Mouse (Mus musculus) retina, embryonic 14.5 days (tissue): Measurements from ENCODE around the gene Ube2l3.

ENCODE experiments used
- DNase-seq: peaks from one replicate; pipeline ENCODE4 v3.0.0-alpha.2; 2015; ENCODE audit warnings: low spot score

The Ube2l3 gene

DNA sequence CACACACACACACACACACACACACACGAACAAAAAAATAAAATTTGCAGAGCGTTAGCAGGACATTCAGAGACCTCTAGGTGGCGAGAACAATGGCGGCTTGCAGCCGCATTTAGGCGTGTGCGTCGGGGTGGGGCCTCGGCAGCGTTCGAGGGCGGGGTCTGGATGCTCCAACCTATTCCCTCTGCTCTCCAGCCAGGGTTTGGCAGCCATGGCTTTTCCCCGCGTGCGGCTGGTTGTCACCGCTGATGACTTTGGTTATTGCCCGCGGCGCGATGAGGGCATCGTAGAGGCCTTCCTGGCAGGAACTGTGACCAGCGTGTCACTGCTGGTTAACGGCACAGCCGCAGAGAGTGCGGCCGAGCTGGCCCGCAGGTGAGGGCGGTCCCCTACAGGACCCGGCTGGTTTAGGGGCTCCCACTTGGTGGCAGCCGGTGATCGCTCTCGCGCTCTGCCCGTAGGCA is 55.6 kb downstream of the Ube2l3 start, which contains the start of gene Ccdc116:
TSS of gene Ccdc116 (minus strand) at position 458 of the 464 bp plus-strand sequence.
- DNase-seq, result peak; percentile 92

DNA sequence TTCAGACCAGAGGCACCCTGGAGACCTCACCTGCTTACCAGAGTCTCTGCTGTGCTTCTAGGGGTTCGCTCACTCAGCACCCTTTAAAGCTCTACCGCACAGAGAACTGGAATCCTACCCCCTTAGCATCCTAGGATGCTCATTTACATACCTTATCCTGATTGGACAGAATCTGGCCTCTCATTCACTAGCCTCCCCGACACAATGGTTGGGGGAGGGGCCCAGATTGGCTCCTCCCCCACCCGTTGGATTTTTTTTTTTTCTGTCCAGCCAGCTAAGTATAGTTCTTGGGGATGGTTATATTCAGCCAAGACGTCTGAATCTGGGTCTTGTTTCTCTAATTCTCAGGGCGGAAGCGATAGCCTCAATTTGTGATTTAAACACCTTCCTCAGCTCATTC is 58.1 kb downstream of the Ube2l3 start, which contains the start of gene Ydjc:
TSS of gene Ydjc (plus strand) at position 283 of the 400 bp plus-strand sequence.
- peak; percentile 54 for DNase-seq

DNA sequence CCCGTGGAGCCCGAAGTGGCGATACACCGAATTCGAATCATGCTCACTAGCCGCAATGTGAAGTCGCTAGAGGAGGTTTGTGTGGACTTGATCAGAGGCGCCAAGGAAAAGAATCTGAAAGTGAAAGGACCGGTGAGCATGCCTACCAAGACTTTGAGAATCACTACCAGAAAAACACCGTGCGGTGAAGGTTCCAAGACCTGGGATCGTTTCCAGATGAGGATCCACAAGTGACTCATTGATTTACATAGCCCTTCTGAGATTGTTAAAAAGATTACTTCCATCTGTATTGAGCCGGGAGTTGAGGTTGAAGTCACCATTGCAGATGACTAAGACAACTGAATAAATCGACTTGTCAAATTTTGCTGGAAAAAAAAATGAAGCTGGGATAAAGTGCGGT is 65.1 kb downstream of the Ube2l3 start:
- DNase-seq, result no peak

DNA sequence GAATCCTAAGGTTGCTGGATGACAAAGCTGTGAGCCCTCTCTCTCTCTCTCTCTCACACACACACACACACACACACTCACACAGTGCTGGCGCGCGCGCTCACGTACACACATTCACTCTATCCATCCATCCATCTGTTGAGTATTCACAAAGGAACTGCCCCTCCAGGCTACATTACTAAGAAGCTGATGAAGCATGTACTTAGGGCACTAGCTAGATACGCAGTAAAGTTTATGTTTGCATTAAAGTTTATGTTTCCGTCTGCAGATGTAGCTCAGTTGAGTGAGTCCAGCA is 69.6 kb downstream of the Ube2l3 start:
- DNase-seq, result no peak

DNA sequence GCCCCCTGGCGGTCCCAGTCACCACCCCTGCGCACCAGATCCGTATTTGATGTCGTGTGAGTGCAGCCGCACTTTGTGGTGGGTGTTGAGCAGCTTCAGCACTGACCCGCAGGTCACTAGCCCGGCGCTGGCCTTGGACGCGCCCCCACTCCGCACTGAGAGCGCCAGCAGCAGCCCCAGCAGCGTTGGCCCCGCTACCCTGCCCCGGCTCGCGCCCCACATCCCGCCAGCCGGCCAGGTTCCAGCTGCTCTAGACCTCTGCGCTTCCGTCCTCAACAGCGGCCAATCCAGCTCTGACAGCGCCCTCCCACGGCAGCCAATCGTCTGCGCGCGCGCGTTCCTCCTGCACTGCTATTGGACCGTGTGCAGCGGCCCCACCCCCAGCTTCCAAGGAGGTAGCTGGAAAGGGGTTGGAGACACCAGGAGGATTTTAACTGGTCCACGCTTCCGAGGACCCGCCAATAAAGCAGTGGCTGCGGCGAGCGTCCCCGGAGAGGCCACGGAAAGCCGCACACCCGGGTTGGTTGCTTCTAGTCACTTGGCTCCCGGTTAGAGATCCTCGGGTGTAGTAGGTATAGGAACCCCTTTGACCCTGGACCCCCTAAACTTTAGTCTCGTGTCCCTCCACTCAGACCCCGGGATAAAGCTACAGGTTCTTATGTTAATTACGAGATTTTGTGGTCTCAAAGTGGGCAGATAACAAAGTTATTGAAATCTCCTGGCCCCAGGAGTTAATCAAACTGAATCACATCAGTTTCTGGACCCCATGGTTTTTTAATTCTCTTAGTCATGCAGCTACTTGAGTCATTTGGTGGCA is 70.2 kb downstream of the Ube2l3 start, which contains the start of gene Sdf2l1:
TSS of gene Sdf2l1 (minus strand) at position 295 of the 817 bp plus-strand sequence.
- peak; percentile 99 for DNase-seq

DNA sequence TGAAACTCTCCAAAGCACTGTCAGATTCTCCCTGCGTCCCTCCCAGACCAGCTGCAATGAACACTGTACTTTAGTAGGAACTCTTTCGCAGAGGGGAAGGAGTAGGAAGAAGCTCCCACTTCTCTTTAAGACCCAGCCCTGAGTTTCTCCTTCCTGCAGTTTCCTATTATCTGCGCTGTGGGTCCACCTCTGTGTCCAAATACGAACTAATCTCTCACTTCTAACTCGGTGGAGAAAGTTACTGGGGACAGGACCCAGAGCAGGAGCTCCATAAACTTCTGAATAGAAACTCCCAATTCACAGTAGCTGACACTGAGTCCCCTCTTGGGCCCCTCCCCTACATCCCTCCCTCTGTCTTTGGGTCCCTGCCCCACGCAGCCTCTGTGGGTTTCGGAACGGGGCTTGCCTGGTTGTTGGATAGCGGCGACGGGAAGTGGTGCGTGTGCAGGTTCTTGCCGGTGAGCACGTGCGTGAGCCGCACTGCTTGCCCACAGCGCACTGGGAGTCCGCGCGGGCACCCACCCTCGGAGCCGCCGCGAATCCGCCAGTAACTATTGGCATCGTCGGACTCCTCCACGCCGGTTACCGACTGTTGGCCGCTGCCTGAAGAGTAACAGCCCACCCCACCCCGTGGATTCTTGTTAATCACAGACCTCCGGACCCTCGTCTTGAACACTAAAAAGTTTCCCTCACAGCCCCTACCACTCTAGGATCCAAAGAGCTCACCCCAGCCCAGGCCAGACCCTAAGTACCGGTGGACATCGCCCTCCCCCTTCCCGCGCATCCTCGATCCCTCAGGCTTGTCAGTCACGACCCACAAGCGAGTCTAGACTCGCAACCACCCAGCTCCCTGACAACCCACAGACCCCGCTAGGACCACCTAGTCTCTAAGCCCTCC is 71.0 kb downstream of the Ube2l3 start:
- no peak for DNase-seq

DNA sequence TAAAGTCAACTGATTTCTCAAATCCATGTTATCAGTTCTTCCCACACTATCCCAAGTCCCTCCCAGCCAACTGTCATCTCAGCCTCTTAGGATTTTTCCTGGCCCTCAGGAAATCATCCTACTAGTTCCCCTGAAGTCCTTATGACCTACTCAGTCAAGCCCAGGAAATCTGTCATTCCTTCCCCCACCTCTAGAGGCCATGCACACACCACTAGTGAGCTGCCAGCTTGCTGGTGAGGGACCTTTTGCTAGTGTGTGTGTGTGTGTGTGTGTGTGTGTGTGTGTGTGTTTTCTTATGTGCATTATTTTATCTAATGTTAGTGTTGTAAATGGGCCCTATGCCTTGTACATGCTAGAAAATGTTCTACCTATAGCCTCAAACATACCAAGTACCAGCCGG is 75.2 kb downstream of the Ube2l3 start:
- peak; percentile 71 for DNase-seq

DNA sequence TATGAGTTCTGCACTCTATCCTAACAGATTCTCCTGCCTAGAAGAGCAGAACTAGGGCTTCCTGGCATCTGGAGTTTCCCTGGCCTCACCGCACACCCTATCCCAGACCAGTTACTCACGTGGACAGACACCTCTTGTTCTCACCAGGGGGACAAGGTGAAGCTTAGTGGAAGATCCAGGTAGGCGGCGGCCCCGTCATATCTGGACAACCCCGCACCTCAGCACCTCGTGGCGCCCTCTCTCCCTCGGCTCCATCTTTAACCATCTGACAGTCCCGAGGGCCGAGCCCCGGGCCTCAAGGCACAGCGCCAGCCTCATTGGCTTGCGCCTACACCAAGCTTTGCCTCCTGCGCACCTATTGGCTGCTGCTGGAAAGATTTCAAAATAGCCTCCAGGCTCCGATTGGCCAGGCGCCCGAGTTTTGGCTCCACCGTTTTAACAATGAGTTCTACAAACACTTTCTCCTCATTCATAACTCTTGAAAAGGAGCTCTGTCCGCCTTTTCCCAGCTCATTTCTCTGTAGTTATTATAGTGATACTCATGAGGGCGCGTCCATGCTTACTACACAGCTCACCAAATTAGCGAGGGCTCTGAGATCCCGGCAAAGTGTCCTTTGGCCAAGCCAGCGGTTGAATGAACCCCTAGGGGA is 77.5 kb downstream of the Ube2l3 start, which contains the start of gene 2610318N02Rik:
TSS of gene 2610318N02Rik (minus strand) at position 297 of the 650 bp plus-strand sequence.
- peak; percentile 90 for DNase-seq

DNA sequence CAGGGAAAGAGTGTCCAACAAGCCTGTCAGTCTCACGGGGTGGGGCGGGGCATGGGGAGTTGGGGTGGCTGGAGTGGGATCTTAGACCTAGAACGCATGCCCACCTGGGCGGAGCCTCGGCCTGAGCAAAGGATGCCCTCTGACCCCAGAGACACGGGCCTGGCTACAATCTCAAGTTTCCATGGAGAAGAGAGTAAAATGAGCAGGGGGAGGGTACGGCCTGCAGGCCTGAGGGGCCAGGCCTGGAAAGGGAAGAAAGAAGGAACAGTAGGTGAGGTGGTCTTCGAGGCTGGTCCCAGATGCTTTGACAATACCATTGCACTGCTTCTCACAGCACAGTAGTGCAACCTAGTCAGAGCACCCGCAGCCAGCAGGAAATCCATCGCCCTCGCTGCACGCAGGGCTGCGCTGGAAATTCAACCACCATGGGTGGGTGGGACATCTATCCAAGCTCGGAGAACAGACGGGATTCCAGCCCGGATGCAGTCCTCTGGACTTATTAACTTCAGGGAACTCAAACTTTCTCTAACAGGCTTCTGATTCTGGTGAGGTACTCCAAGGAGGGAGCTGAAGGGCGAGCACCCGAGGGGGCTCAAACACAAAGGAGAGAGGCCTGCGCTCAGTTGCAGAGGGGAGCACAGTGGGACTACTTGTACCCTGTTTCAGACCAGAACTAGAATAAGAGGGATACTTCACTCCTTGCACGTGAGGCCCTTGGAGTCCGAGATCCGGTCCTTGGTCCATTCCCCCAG is 78.2 kb downstream of the Ube2l3 start:
- DNase-seq, result peak; percentile 67

DNA sequence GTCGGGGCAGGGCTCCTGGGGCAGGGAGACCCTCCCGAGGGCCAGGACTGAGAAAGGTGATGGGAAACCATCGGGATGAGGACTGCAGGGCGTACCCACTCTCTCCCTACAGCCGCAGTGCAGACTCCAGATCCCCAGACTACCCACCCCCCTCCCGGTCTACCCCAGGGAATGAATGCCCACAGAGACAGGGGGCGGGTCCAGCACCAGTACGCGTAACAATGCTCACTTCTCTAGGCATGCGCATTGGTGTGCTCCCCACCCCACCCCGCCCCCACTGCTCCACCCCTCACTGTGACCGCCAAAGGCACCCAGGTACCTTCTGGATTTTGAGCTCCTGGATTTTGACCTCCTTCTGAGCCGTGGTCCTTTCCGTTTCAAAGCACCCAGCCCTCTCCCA is 80.9 kb downstream of the Ube2l3 start:
- no peak for DNase-seq

DNA sequence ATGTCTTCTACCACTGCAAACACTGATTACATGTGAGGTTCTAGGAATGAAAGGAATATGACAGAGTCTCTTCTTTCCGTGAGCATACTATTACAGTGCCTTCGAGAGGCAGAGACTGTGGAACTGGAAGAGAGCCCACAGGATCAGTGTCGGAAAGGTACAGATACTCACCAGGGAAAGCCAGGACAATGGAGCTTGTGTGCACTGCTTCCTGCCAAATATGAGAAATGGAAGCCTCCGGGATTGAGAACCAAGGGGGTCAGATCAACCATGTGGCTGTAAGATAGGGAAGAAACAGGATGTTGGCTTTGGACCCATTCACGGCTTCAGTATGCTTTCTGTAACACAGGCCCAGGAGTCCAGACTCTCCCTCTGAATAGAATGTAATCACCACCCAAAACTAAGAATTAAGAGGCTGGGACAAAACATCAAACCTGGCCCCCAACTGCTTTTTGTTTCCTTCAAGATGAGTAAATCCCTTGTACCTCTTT is 85.1 kb downstream of the Ube2l3 start:
- no peak for DNase-seq

DNA sequence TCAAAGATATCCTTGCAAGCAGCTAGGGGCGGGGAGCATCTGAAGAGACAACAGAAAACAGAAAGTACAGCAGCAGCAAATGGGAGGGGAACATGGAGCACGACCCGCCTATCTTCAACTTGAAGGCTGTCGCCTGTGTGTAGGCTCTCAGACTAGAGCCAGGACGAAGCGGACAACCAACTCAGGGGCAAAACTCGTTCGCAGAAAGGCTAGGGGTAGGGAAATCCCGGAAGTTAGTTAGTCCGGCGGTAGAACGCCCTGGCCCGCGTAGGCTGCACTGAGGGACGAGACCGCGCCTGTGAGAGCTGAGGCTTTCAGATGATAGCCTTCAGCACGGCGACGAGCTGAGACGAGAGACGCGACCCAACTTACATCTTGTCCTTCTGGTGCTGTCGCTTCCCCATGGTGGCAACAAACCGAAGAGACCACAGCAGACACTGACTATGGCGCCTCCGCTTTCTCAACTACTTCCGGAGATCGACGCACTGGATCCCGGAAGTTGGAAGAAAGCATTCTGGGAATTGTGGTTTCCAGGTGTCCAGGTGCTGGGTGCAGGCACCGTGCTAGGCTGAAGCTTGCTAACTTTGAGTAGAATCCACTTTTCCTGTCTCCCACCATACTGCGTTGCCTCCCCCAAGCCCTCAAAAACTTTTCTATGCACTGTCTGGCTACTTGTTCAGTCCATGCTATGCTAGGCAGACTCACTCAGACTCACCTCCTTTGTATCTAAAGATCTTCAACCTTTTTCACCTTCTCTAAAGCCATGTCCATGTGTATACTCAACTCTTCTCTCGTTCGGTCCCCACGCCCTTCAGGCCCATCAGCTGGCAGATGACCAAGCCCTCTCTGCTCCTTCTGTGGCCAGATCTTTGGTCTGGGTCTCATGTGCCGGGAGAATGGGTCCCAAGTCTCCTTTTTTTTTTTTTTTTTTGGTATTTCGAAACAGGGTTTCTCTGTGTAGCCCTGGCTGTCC is 91.4 kb downstream of the Ube2l3 start, which contains the start of gene Ppil2:
TSS of gene Ppil2 (minus strand) at position 487 of the 973 bp plus-strand sequence.
- DNase-seq, result peak; percentile 88

DNA sequence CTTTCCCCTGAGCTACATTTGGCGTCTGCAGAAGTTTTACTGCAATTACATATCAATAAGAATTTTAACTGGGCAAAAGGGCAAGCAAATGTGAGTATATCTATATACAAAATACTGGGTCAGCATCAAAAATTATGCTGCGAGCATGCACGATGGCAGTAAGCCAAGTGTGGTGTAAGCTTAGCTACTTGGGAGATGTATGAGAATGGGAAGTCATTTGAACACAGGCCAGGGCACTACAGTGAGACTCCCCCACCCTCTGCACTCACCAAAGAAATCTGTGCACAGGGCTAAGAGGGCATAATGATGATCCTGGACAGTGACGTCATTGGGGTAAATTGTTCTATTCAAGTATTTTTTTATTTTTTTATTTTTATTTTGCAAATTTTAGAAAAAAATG is 97.8 kb downstream of the Ube2l3 start:
- no peak for DNase-seq

DNA sequence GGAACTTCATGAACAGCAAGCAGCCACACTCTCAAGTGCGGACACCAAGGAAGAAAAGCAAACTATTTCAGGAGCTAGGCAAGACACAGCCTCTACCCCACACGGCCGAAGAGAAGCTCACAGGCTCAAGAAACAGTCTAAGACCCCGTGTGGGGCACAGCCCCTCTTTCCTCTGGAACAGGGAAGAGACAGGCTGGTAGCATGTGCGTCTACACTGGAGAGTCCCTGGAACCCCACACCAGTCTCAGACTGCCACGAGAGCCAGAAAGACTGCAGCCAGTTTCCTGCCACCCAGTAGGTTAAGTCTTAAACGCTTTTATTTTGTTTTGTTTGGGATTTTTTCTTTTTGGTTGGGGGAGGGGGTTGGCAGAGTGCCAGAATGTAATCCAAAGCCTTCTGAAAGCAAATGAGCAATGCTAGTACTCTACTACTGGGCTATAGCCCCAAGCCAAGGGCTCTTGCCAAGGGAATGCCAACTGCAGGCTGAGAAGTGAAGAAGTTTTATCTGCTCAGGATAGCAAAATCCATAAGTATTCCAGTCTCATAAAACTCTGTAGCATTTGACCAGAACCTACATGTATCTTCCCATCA is 99.7 kb downstream of the Ube2l3 start:
- no peak for DNase-seq
